In the genomic region with DNA sequence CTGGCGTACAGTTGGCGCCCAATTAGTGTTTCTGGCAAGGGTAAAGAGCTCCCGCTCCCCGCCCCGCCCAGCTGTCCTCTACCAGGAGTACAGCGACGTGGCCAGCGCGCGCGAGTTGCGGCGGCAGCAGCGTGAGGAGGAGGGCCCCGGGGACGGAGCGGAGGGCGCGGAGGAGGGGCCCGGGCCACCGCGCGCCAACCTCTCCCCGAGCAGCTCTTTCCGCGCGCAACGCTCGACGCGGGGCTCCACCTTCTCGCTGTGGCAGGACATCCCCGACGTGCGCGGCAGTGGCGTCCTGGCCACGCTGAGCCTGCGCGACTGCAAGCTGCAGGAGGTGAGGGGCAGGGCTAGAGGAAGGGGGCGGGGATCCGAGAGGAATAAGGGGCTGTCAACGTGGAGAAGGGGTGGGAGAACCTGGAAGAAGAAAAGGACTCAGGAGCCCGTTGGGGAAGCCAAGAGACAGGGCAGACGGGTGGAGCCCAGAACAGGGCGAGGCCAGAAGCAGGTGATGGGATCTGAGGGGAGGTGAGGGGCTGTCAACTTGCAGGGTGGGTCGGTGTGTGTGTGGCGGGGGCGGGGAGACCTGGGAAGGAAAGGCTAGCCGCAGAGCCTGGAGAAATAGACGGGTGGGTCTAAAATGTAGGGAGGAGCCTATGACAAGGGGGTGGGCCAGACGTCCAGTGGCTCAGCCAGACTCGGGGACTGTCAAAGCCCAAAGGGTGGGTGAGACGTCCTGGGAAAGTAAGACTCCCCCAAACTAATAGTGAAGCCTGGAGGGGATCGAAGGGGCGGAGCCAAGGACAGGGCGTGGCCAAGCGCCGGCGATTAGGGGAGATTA, we compare ENCODE assay signal across 9 mouse cellular contexts. TPM values are rescaled to one million over a fixed set of nuclear protein-coding genes. Genes with fewer than 3 reads are reported as not detected.
DNase-seq lines count a peak whose midpoint lies in the region; ATAC-seq and TF ChIP-seq lines count a peak whose summit lies in the region.
"Had no signal": no experiment of that assay in that cellular context is flagged by ENCODE, and none has a peak within 500 bp of the region (broad histone marks: within the 10 kb centered on the region; RNA-seq: fewer than 3 reads in every experiment).

No protein-coding gene starts in this region.

- no peak overlapping the region for H3K27ac ChIP-seq in layer of hippocampus, adult 2 months
- H3K27ac ChIP-seq in liver, embryonic 14.5 days, result no peak overlapping the region
- peak overlapping the region; percentile 33; the same call in 1 of the 2 replicates for H3K27ac ChIP-seq in stomach, embryonic 14.5 days (ENCODE audit: low read length)

- no peak for TF ChIP-seq EP300 in liver, embryonic 14.5 days (IDR thresholded peaks at IDR 0.05; ENCODE audit: low read depth)

- peak overlapping the region; percentile 36 for H3K4me3 ChIP-seq in layer of hippocampus, adult 2 months
- H3K4me3 ChIP-seq in liver, embryonic 14.5 days (ENCODE audit: insufficient read depth in 1 of 2, low read depth in 2 of 2, low read length in 2 of 2), result peak overlapping the region; percentile 5 to 36; a peak in 2 of 4 replicates
- peak overlapping the region; percentile 41 for H3K4me3 ChIP-seq in stomach, embryonic 14.5 days (ENCODE audit: low read depth, low read length)
- H3K4me3 ChIP-seq: myocyte had no signal

- no peak for ATAC-seq in liver, embryonic 14.5 days (ENCODE audit: insufficient read depth)
- peak; percentile 62 for ATAC-seq in stomach, embryonic 14.5 days (ENCODE audit: insufficient number of reproducible peaks, insufficient read depth, low FRiP score, low read depth)

- peaks cover 58% of the 10 kb centered on the region for H3K27me3 ChIP-seq in liver, embryonic 14.5 days (ENCODE audit: control insufficient read depth, insufficient read depth, low read length)
- H3K27me3 ChIP-seq in stomach, embryonic 14.5 days (ENCODE audit: control insufficient read depth, insufficient read depth, low read length), result 0 out of 2 replicates have a peak, but pooled peaks cover 5% of the 10 kb centered on the region

- no peaks in the 10 kb centered on the region for H3K9me3 ChIP-seq in liver, embryonic 14.5 days (ENCODE audit: control insufficient read depth, low read length)
- no peaks in the 10 kb centered on the region for H3K9me3 ChIP-seq in stomach, embryonic 14.5 days (ENCODE audit: control insufficient read depth, low read depth, low read length)

- peak overlapping the region; percentile 49 for H3K4me2 ChIP-seq in liver, embryonic 14.5 days (ENCODE audit: low read depth)
- peak overlapping the region; percentile 63 for H3K4me2 ChIP-seq in stomach, embryonic 14.5 days (replicated peaks; ENCODE audit: low read depth, low read length)

- H3K9ac ChIP-seq in liver, embryonic 14.5 days (replicated peaks), result no peak overlapping the region
- no peak overlapping the region; the same call in 1 of the 2 replicates for H3K9ac ChIP-seq in stomach, embryonic 14.5 days (replicated peaks; ENCODE audit: low read depth, low read length)

- 2% methylated on average over 60 of the region's 60 CpGs for WGBS in liver, embryonic 14.5 days (ENCODE audit: insufficient replicate concordance)
- 1% methylated on average over 60 of the region's 60 CpGs for WGBS in stomach, embryonic 14.5 days

- DNase-seq in layer of hippocampus, adult 2 months (ENCODE audit: low spot score in 2 of 2), result no peak
- no peak for DNase-seq in layer of hippocampus, adult 9-11 months
- DNase-seq in embryo, embryonic 10.5 days (ENCODE audit: low spot score), result peak; percentile 39
- peak; percentile 60 for DNase-seq in heart, postnatal 4 days
- DNase-seq in liver, embryonic 14.5 days (ENCODE audit: low read depth in 3 of 3, low spot score in 3 of 3), result no peak
- DNase-seq in layer of hippocampus, postnatal 36 days, result no peak
- no peak for DNase-seq in ovary, postnatal 10 days (ENCODE audit: low spot score)

- no peak for TF ChIP-seq CTCF in layer of hippocampus, adult 2 months (conservative IDR thresholded peaks at IDR 0.05)
- TF ChIP-seq CTCF in liver, embryonic 14.5 days (IDR thresholded peaks at IDR 0.05; ENCODE audit: low read depth), result no peak

- H3K36me3 ChIP-seq in liver, embryonic 14.5 days (replicated peaks; ENCODE audit: control insufficient read depth, insufficient read depth, low read depth), result no peaks in the 10 kb centered on the region
- H3K36me3 ChIP-seq in stomach, embryonic 14.5 days (ENCODE audit: control insufficient read depth, insufficient read depth, low read length), result peaks cover 10% of the 10 kb centered on the region

- H3K4me1 ChIP-seq in liver, embryonic 14.5 days (replicated peaks; ENCODE audit: control insufficient read depth in 2 of 2, insufficient read depth in 2 of 2, low read length in 1 of 2), result no peaks in the 10 kb centered on the region
- H3K4me1 ChIP-seq in stomach, embryonic 14.5 days (ENCODE audit: control insufficient read depth, insufficient read depth, low read length), result peaks cover 38% of the 10 kb centered on the region

RNA-seq across cellular contexts. Expression of a gene that starts 8.7 kb away (rescaled TPM):
- 10 to 100 TPM; 15.5 to 16.2 TPM for total RNA-seq in layer of hippocampus, adult 2 months (2021)
- total RNA-seq in heart, postnatal 4 days (2021), result 1 to 10 TPM; 4.6 to 5.1 TPM
- 0.88 and 0.92 TPM in 2 replicates for polyA plus RNA-seq in liver, embryonic 14.5 days (2012; rRNA removed)
- 0.57 and 0.72 TPM in 2 replicates for polyA plus RNA-seq in liver, embryonic 14.5 days (2014; fragmentation: Nextera tagmentation; extraction: Ambion mirVana)
- 23.0 and 26.4 TPM in 2 replicates for polyA plus RNA-seq in stomach, embryonic 14.5 days (2014; fragmentation: Nextera tagmentation; extraction: Ambion mirVana)
- total RNA-seq in layer of hippocampus, postnatal 36 days (2021), result 10 to 100 TPM; 15.5 to 15.9 TPM

RNA-seq across cellular contexts. Expression of a gene that starts 34.2 kb away (rescaled TPM):
- total RNA-seq in layer of hippocampus, adult 2 months (2021), result 1 to 10 TPM; 2.5 to 5.4 TPM
- 1 to 10 TPM in 1 of 2 experiments, under 1 TPM in 1; 0.72 to 1.7 TPM for total RNA-seq in heart, postnatal 4 days (2021)
- polyA plus RNA-seq in liver, embryonic 14.5 days (2012; rRNA removed), result 0.78 and 0.87 TPM in 2 replicates
- polyA plus RNA-seq in liver, embryonic 14.5 days (2014; fragmentation: Nextera tagmentation; extraction: Ambion mirVana), result 0.56 and 1.2 TPM in 2 replicates
- polyA plus RNA-seq in stomach, embryonic 14.5 days (2014; fragmentation: Nextera tagmentation; extraction: Ambion mirVana), result 5.2 and 6.5 TPM in 2 replicates
- total RNA-seq in layer of hippocampus, postnatal 36 days (2021), result 1 to 10 TPM; 2.7 to 4.1 TPM

RNA-seq across cellular contexts. Expression of a gene that starts 53.0 kb away (rescaled TPM):
- 1 to 10 TPM in 1 of 2 experiments, under 1 TPM in 1; 0.86 to 1.3 TPM for total RNA-seq in layer of hippocampus, adult 2 months (2021)
- total RNA-seq in heart, postnatal 4 days (2021), result 10 to 100 TPM; 10.1 to 10.9 TPM
- 1.6 TPM in 2 replicates for polyA plus RNA-seq in liver, embryonic 14.5 days (2012; rRNA removed)
- polyA plus RNA-seq in liver, embryonic 14.5 days (2014; fragmentation: Nextera tagmentation; extraction: Ambion mirVana), result 0.29 and 0.45 TPM in 2 replicates
- 2.8 and 3.4 TPM in 2 replicates for polyA plus RNA-seq in stomach, embryonic 14.5 days (2014; fragmentation: Nextera tagmentation; extraction: Ambion mirVana)
- total RNA-seq in layer of hippocampus, postnatal 36 days (2021), result 1 to 10 TPM; 1.3 to 1.7 TPM

Comparison
In these comparisons a context has a peak if more than half of its experiments do, and no peak if none do; other contexts are left out.
1. DNase-seq: peak in embryo, embryonic 10.5 days (single experiment) and heart, postnatal 4 days (single experiment); none in layer of hippocampus, adult 2 months (0 of 2), layer of hippocampus, adult 9-11 months (single experiment), liver, embryonic 14.5 days (0 of 3), layer of hippocampus, postnatal 36 days (0 of 2) and ovary, postnatal 10 days (single experiment).
2. RNA of a gene that starts 53.0 kb away (total RNA-seq): 10.1 to 10.9 TPM in heart, postnatal 4 days; 1.3 to 1.7 TPM in layer of hippocampus, postnatal 36 days and 0.86 to 1.3 TPM in layer of hippocampus, adult 2 months; every median in the first group is over 4 times any median in the second.
3. Peak in every context shown above with its lines, with median percentiles within 50 percentile points of each other: H3K4me3 ChIP-seq.